In genomic region chr5:127306726-127307125, GRCm38 (mm10) we compare ENCODE assay signal across 26 mouse cellular contexts.
DNase-seq lines count a peak whose midpoint lies in the region; ATAC-seq and TF ChIP-seq lines count a peak whose summit lies in the region.
"Had no signal": no experiment of that assay in that cellular context is flagged by ENCODE, and none has a peak within 500 bp of the region (broad histone marks: within the 10 kb centered on the region; RNA-seq: fewer than 3 reads in every experiment).

No protein-coding gene starts in this region.

- ATAC-seq in embryonic facial prominence, embryonic 14.5 days (ENCODE audit: low read depth): 0 out of 2 replicates have a peak, but pooled peaks have one; percentile 16
- peak; percentile 14; the same call in 1 of the 2 replicates for ATAC-seq in limb, embryonic 11.5 days (ENCODE audit: insufficient number of reproducible peaks, low FRiP score, low TSS enrichment, low read depth)
- no peak for ATAC-seq in hindbrain, postnatal 0 days
- no peak for ATAC-seq in forebrain, postnatal 0 days
- ATAC-seq: CD4-positive, CD25-positive, alpha-beta regulatory T cell, adult 4 months; forebrain, embryonic 13.5 days; forebrain, embryonic 16.5 days; intestine, embryonic 16.5 days had no signal

- H3K9me3 ChIP-seq in embryonic facial prominence, embryonic 14.5 days (ENCODE audit: control insufficient read depth, low read length): no peaks in the 10 kb centered on the region
- H3K9me3 ChIP-seq in limb, embryonic 11.5 days (ENCODE audit: control insufficient read depth, low read length): no peaks in the 10 kb centered on the region
- no peaks in the 10 kb centered on the region for H3K9me3 ChIP-seq in hindbrain, postnatal 0 days (ENCODE audit: low read length)
- no peaks in the 10 kb centered on the region for H3K9me3 ChIP-seq in forebrain, postnatal 0 days (ENCODE audit: low read length)
- H3K9me3 ChIP-seq: embryonic facial prominence, embryonic 12.5 days; forebrain, embryonic 10.5 days; forebrain, embryonic 13.5 days; hindbrain, embryonic 12.5 days; hindbrain, embryonic 15.5 days had no signal

- H3K27ac ChIP-seq in embryonic facial prominence, embryonic 14.5 days (replicated peaks; ENCODE audit: low read depth, low read length): no peak overlapping the region
- H3K27ac ChIP-seq in limb, embryonic 11.5 days (replicated peaks; ENCODE audit: low read depth, low read length): no peak overlapping the region
- H3K27ac ChIP-seq in hindbrain, postnatal 0 days: no peak overlapping the region
- H3K27ac ChIP-seq in forebrain, postnatal 0 days (ENCODE audit: low read depth, low read length): no peak overlapping the region
- H3K27ac ChIP-seq: embryonic facial prominence, embryonic 12.5 days; forebrain, embryonic 10.5 days; forebrain, embryonic 13.5 days; heart, adult 2 months; hindbrain, embryonic 12.5 days; hindbrain, embryonic 15.5 days had no signal

- H3K9ac ChIP-seq in embryonic facial prominence, embryonic 14.5 days (ENCODE audit: low read depth, low read length): no peak overlapping the region
- H3K9ac ChIP-seq in limb, embryonic 11.5 days (ENCODE audit: low read length): no peak overlapping the region
- no peak overlapping the region for H3K9ac ChIP-seq in hindbrain, postnatal 0 days (replicated peaks; ENCODE audit: low read length)
- H3K9ac ChIP-seq in forebrain, postnatal 0 days: no peak overlapping the region
- H3K9ac ChIP-seq: embryonic facial prominence, embryonic 12.5 days; forebrain, embryonic 13.5 days; hindbrain, embryonic 12.5 days; hindbrain, embryonic 15.5 days had no signal

- no peak overlapping the region for H3K4me3 ChIP-seq in embryonic facial prominence, embryonic 14.5 days (ENCODE audit: low read depth, low read length)
- H3K4me3 ChIP-seq in limb, embryonic 11.5 days (ENCODE audit: low read depth, low read length): no peak overlapping the region
- no peak overlapping the region for H3K4me3 ChIP-seq in hindbrain, postnatal 0 days (ENCODE audit: low read length)
- H3K4me3 ChIP-seq in forebrain, postnatal 0 days (ENCODE audit: low read depth, low read length): no peak overlapping the region
- H3K4me3 ChIP-seq: embryonic facial prominence, embryonic 12.5 days; erythroblast, embryonic 14.5 days; forebrain, embryonic 10.5 days; forebrain, embryonic 13.5 days; heart, adult 2 months; hindbrain, embryonic 12.5 days; hindbrain, embryonic 15.5 days had no signal

- H3K27me3 ChIP-seq in embryonic facial prominence, embryonic 14.5 days (replicated peaks; ENCODE audit: control insufficient read depth, insufficient read depth, low read length): no peaks in the 10 kb centered on the region
- no peaks in the 10 kb centered on the region for H3K27me3 ChIP-seq in limb, embryonic 11.5 days (ENCODE audit: control insufficient read depth, insufficient read depth, low read length)
- H3K27me3 ChIP-seq in hindbrain, postnatal 0 days (ENCODE audit: insufficient read depth, low read length): no peaks in the 10 kb centered on the region
- no peaks in the 10 kb centered on the region for H3K27me3 ChIP-seq in forebrain, postnatal 0 days (ENCODE audit: insufficient read depth, low read length)
- H3K27me3 ChIP-seq: embryonic facial prominence, embryonic 12.5 days; forebrain, embryonic 13.5 days; hindbrain, embryonic 12.5 days; hindbrain, embryonic 15.5 days had no signal

- no peaks in the 10 kb centered on the region for H3K36me3 ChIP-seq in embryonic facial prominence, embryonic 14.5 days (ENCODE audit: control insufficient read depth, insufficient read depth, low read length)
- H3K36me3 ChIP-seq in limb, embryonic 11.5 days (ENCODE audit: control insufficient read depth, insufficient read depth, low read length): no peaks in the 10 kb centered on the region
- H3K36me3 ChIP-seq in hindbrain, postnatal 0 days (ENCODE audit: insufficient read depth, low read length): no peaks in the 10 kb centered on the region
- no peaks in the 10 kb centered on the region for H3K36me3 ChIP-seq in forebrain, postnatal 0 days (ENCODE audit: insufficient read depth)
- H3K36me3 ChIP-seq: embryonic facial prominence, embryonic 12.5 days; hindbrain, embryonic 12.5 days; hindbrain, embryonic 15.5 days had no signal

- H3K4me1 ChIP-seq in embryonic facial prominence, embryonic 14.5 days (ENCODE audit: control insufficient read depth, insufficient read depth, low read length): peaks cover 25% of the 10 kb centered on the region
- peaks cover 31% of the 10 kb centered on the region for H3K4me1 ChIP-seq in limb, embryonic 11.5 days (ENCODE audit: control insufficient read depth, insufficient read depth, low read length)
- H3K4me1 ChIP-seq in hindbrain, postnatal 0 days (ENCODE audit: insufficient read depth, low read length): 0 out of 2 replicates have a peak, but pooled peaks cover 4% of the 10 kb centered on the region
- H3K4me1 ChIP-seq in forebrain, postnatal 0 days (ENCODE audit: insufficient read depth): no peaks in the 10 kb centered on the region
- H3K4me1 ChIP-seq: forebrain, embryonic 13.5 days had no signal

- no peak for TF ChIP-seq CTCF in hindbrain, postnatal 0 days (IDR thresholded peaks at IDR 0.05; ENCODE audit: low read depth)
- no peak for TF ChIP-seq CTCF in forebrain, postnatal 0 days (IDR thresholded peaks at IDR 0.05; ENCODE audit: low read depth)

- DNase-seq in ZHBTc4 (ENCODE audit: low read depth, low spot score): peak; percentile 73
- DNase-seq in embryonic facial prominence, embryonic 14.5 days (ENCODE audit: low spot score): peak; percentile 51
- DNase-seq in limb, embryonic 11.5 days (ENCODE audit: low spot score): peak; percentile 47
- no peak for DNase-seq in hindbrain, postnatal 0 days (ENCODE audit: low spot score)
- no peak for DNase-seq in heart, adult 11 months
- DNase-seq in forebrain, postnatal 0 days: no peak
- DNase-seq: adrenal gland, adult 2 months; adrenal gland, postnatal 25 days; cerebellum, adult 11-12 months; cerebellum, adult 8-10 months; cerebellum, postnatal 10 days; cerebellum, postnatal 36 days; embryo, embryonic 11 days; gastrocnemius, postnatal 25 days; heart, adult 2 months; kidney, adult 18-20 months had no signal

- no peak overlapping the region for H3K4me2 ChIP-seq in embryonic facial prominence, embryonic 14.5 days (ENCODE audit: low read depth, low read length)
- H3K4me2 ChIP-seq in limb, embryonic 11.5 days (ENCODE audit: low read depth, severe bottlenecking): no peak overlapping the region
- H3K4me2 ChIP-seq in hindbrain, postnatal 0 days (ENCODE audit: low read depth, low read length): no peak overlapping the region
- H3K4me2 ChIP-seq in forebrain, postnatal 0 days (ENCODE audit: low read depth): no peak overlapping the region
- H3K4me2 ChIP-seq: embryonic facial prominence, embryonic 12.5 days; forebrain, embryonic 13.5 days; heart, embryonic 11.5 days; hindbrain, embryonic 12.5 days; hindbrain, embryonic 15.5 days had no signal

- WGBS in embryonic facial prominence, embryonic 14.5 days: 8% methylated on average over 1 of the region's 1 CpGs
- WGBS in limb, embryonic 11.5 days: 9% methylated on average over 1 of the region's 1 CpGs
- 65% methylated on average over 1 of the region's 1 CpGs for WGBS in hindbrain, postnatal 0 days
- WGBS in forebrain, postnatal 0 days: 40% methylated on average over 1 of the region's 1 CpGs

Comparison
In these comparisons a context has a peak if more than half of its experiments do, and no peak if none do; other contexts are left out.
1. DNase-seq: peak in ZHBTc4 (single experiment), embryonic facial prominence, embryonic 14.5 days (single experiment) and limb, embryonic 11.5 days (single experiment); none in hindbrain, postnatal 0 days (single experiment), heart, adult 11 months (single experiment) and forebrain, postnatal 0 days (single experiment).
2. ATAC-seq: peak in embryonic facial prominence, embryonic 14.5 days (single experiment) and limb, embryonic 11.5 days (single experiment); none in hindbrain, postnatal 0 days (single experiment) and forebrain, postnatal 0 days (single experiment).